Mouse (Mus musculus) monocyte, adult 5-6 weeks (primary cell): Measurements from ENCODE around the gene BC051142. TPM values are rescaled to one million over a fixed set of nuclear protein-coding genes. Genes with fewer than 3 reads are reported as not detected.

Experiments
- ATAC-seq: fragments of 153-309, 156-312 bp; replicated peaks from 2 replicates; pipeline ENCODE4 v1.8.0; 2017; ENCODE audit warnings: mild to moderate bottlenecking; ENCODE audit not compliant: low TSS enrichment, insufficient number of reproducible peaks, severe bottlenecking, poor library complexity, low FRiP score
- total RNA-seq: library from RNA; stranded (forward); fragments of 200-1000, 200-491, 200-594 nt; gene quantifications from 3 replicates; pipeline ENCODE4 v1.2.3, GENCODE M21; 2017

BC051142 gene
- 2.6 to 4.7 TPM in 2 of 3 replicates, not detected in the other for total RNA-seq

- ATAC-seq: peak; percentile 80
Measured at GRCm38 (mm10) chr17:34398711-34399393, at the start of gene BC051142. TSS of gene BC051142 (plus strand) at chr17:34398820.

GRCm38 (mm10) chr17:34349429-34349828, 49.2 kb upstream of the BC051142 start:
- peak; percentile 65 for ATAC-seq

DNA sequence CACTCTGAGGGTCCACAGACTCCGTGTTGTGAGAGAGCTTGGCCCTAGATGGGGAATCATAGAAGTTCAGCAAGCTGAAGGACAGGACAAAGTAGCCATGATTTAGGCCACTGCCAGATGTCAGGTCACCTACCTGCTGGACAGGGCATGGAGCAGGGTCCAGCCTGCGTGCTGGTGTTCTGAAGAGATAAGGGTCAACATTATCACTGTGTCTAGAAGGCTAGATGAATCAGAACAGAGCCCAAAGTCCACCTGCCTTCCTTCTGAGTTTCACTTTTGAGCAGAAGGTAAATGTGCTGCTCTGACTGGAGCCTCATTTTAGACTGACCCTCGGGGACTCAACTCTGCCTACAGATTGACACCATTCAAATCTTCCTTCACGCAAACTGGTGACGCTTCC, 44.1 kb upstream of the BC051142 start, which contains the start of gene Btnl2:
TSS of gene Btnl2 (plus strand) at position 284 of the 400 bp plus-strand sequence.
- ATAC-seq: peak; percentile 20; the same call in 1 of the 2 replicates

DNA sequence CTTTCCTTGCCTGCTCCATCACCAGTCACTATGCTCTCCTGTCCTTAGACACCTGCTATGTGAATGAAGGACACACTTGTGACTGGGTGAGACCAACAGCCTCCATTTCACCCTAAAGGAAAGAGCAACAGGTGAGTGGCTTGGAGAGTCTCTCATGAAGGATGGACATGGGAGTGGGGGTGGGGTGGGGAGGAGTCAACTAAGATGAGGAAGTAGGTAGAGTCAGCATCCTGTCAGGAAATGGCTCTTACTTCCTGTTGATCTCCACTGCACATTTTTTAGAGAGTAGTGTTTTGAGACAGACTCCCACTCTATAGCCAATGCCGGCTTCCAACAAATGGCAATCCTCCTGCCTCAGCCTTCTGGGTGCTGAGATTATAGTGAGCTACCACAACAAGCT, 43.7 kb upstream of the BC051142 start:
- ATAC-seq: peak; percentile 76

GRCm38 (mm10) chr17:34362954-34363546, 35.6 kb upstream of the BC051142 start:
- ATAC-seq: no peak

DNA sequence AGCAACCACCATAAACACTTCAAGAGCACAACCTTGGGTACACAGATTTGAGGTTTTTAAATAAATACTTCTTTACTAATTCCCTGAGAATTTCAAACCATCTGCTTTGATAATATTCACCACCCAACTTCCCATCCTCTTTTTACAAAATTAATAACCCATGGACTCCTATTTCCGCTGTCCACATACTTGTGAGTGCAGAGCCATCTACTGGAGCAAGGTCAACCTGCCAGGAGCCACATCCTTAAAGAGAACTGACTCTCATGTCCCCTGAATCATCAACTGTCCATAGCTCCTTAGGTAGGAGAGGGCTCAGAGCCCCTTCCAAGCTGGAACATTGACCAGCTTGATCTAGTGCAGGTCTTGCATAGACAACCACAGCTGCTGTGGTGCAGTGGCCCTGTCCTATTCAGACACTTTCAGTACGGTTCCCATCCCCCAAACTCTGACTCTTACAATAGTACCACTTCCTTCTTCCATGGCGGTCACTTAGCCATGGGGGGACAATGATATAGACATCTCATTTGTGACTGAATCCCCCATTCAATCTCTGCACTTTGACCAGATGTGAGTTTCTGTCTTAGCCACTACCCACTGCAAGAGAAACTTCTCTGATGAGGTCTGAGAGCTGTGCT, 34.8 kb upstream of the BC051142 start:
- no peak for ATAC-seq

DNA sequence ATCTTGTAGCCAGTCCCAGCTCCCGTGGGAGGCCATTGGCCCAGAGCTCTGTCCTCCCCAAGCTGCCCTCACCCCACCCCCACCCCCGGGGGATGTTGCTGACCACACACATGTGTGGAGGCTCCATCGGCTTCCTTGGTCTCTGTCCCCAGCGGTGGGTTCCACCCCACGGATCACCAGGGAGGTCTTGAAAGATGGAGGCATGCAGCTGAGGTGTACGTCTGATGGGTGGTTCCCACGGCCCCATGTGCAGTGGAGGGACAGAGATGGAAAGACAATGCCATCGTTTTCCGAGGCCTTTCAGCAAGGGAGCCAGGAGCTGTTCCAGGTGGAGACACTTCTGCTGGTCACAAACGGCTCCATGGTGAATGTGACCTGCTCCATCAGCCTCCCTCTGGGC, 33.6 kb upstream of the BC051142 start:
- ATAC-seq: no peak

DNA sequence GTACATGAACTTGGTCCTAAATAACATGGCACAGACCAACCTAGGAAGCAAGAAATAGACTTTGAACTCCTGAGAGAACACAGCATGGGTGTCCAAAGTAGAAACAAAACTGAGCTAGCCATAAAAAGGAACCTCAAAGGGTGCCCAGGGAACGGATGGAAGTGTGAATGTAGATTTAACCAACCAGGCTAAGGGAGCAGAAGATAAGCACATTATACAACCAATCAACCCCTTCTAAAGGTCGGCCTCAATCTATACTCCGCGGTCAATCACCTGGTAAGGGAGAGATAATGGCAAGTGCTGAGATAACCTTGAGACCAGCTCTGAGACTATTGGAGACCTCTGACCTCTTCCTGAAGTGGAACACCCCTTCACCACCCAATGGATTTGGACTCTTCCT, 28.1 kb upstream of the BC051142 start:
- ATAC-seq: no peak

- no peak for ATAC-seq
Measured at GRCm38 (mm10) chr17:34373055-34373709, 25.4 kb upstream of the BC051142 start.

- ATAC-seq: no peak
Measured at GRCm38 (mm10) chr17:34376847-34377246, 21.8 kb upstream of the BC051142 start, which contains the start of gene Btnl1. TSS of gene Btnl1 (plus strand) at chr17:34377132.

GRCm38 (mm10) chr17:34377450-34378209, 21.0 kb upstream of the BC051142 start:
- ATAC-seq: no peak

- no peak for ATAC-seq
Measured at GRCm38 (mm10) chr17:34378716-34379115, 19.9 kb upstream of the BC051142 start.

GRCm38 (mm10) chr17:34379451-34379850, 19.2 kb upstream of the BC051142 start:
- ATAC-seq: no peak

GRCm38 (mm10) chr17:34381876-34382275, 16.7 kb upstream of the BC051142 start:
- no peak for ATAC-seq

DNA sequence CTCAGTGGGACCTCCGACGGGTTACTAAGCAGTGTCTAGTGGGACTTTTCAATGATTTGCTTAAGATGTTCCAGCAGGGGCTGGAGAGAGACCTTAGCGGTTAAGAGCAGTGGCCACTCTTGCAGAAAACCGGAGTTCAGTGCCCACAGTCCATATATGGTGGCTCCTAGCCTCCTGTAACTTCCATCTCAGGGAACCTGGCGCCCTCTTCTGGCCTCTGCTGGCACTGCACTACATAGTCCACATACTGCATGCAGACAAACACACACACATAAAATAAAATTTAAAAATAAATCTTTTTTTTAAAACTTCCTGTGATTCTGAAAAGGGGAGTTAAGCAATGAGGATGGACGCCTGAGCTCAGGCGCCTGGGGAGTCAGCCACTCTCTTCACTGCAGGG, 15.4 kb upstream of the BC051142 start:
- ATAC-seq: no peak

DNA sequence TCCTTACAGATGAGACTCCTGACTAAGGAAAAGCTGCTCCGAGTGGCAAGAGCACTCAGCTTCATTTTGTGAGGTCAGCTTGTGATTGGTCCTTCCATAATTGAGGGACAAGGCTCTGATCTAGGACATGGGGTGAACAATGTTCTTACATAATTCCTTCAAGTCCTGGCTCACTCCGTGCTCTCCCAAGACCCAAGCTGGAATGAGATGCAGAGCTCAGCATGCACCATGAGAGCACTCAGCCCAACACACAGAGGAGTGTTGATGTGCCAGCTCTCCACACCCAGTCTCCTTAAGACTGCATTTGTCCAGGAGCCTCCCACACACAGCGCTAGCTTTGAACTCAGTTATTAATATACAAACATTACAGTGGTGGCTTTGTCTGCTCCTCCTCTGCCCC, 13.9 kb upstream of the BC051142 start:
- ATAC-seq: no peak

DNA sequence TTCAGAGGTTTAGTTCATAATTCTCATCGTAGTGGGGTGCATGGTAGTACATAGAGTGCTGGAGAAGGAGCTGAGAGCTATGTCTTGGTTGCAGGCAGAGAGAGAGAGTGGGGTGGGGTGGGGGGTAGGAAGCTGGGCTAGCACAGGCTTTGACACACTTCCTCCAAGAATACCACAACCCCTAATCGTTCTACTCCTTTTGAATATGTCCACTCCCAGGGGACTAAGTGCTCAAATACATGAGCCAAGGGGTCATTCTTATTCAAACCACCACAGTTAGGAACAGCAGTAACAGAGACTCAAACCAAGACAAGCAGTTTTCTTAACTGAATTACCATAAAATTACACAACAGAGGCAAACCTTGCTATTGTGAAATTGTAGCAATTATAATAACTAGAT, 12.0 kb upstream of the BC051142 start:
- ATAC-seq: no peak

DNA sequence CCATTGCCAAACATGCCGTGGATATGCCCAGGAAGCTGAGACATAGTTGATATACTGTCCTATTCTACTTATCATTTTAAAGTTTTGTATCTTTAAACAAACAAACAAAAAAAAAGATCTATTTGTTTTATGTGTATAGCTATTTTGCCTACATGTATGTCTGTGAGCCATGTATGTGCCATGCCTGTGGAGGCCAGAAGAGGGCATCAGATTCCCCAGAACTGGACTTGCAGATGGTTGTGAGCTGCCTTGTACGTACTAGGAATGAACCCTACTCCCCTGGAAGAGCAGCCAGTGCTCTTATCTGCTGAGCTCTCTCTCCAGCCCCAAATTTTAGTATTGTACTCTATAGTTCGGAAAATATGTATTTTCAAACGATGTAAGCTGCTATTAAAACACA, 10.1 kb upstream of the BC051142 start:
- ATAC-seq: no peak

- peak; percentile 75 for ATAC-seq
Measured at GRCm38 (mm10) chr17:34391507-34391906, 7.1 kb upstream of the BC051142 start.
